Mouse (Mus musculus): ENCODE measurements around the gene Gm13757. TPM values are rescaled to one million over a fixed set of nuclear protein-coding genes. Genes with fewer than 3 reads are reported as not detected.
"Not testable (repeated sequence)": the region's sequence is repeated elsewhere in the genome, so short reads cannot be mapped to it uniquely, and the experiment has no call there.

Gm13757 gene
- polyA plus RNA-seq (2012; rRNA removed): not detected in 2 replicates
- not detected in 2 replicates for polyA plus RNA-seq (2014; fragmentation: Nextera tagmentation; extraction: Ambion mirVana)

GRCm38 (mm10) chr2:88449031-88449430 is at the start of gene Gm13757:
Gene Gm13757, minus strand, starts transcription at chr2:88449131.
- Histone ChIP-seq H3K4me2 (replicated peaks; ENCODE audit: low read depth, low read length, severe bottlenecking) (no peak within 1 kb of the TSS), H3K27ac (replicated peaks; ENCODE audit: low read depth, low read length) (no peak within 1 kb of the TSS), H3K36me3 (ENCODE audit: control insufficient read depth, insufficient read depth, low read length) (no peaks in the 10 kb centered on the region), H3K9ac (ENCODE audit: low read depth, low read length, severe bottlenecking) (no peak within 1 kb of the TSS), H3K27me3 (ENCODE audit: control insufficient read depth, insufficient read depth, low read length) (no peaks in the 10 kb centered on the region), H3K4me1 (ENCODE audit: control insufficient read depth, insufficient read depth, low read length) (no peaks in the 10 kb centered on the region), H3K4me3 (replicated peaks; ENCODE audit: low read length) (no peak within 1 kb of the TSS), H3K9me3 (ENCODE audit: control insufficient read depth, low read length) (no peaks in the 10 kb centered on the region)
- DNase-seq (ENCODE audit: low spot score): no peak
- TF ChIP-seq POLR2A (IDR thresholded peaks at IDR 0.05; ENCODE audit: borderline replicate concordance, extremely low read depth, insufficient read depth, insufficient read length): no peak
- ATAC-seq (ENCODE audit: low FRiP score, low read depth): no peak
- 93% methylated on average over 1 of the region's 1 CpGs for WGBS

- Histone ChIP-seq H3K9ac (ENCODE audit: low read depth, low read length, severe bottlenecking) (no peak within 1 kb of the TSS), H3K4me3 (replicated peaks; ENCODE audit: low read length) (no peak within 1 kb of the TSS), H3K4me2 (replicated peaks; ENCODE audit: low read depth, low read length, severe bottlenecking) (no peak within 1 kb of the TSS), H3K36me3 (ENCODE audit: control insufficient read depth, insufficient read depth, low read length) (no peaks in the 10 kb centered on the region), H3K27ac (replicated peaks; ENCODE audit: low read depth, low read length) (no peak within 1 kb of the TSS), H3K27me3 (ENCODE audit: control insufficient read depth, insufficient read depth, low read length) (no peaks in the 10 kb centered on the region), H3K4me1 (ENCODE audit: control insufficient read depth, insufficient read depth, low read length) (no peaks in the 10 kb centered on the region), H3K9me3 (ENCODE audit: control insufficient read depth, low read length) (no peaks in the 10 kb centered on the region)
- ATAC-seq (ENCODE audit: low FRiP score, low read depth): no peak
- 77% methylated on average over 2 of the region's 2 CpGs for WGBS
- no peak for DNase-seq (ENCODE audit: low spot score)
- TF ChIP-seq POLR2A (IDR thresholded peaks at IDR 0.05; ENCODE audit: borderline replicate concordance, extremely low read depth, insufficient read depth, insufficient read length): no peak
Measured at GRCm38 (mm10) chr2:88493020-88493419, 44.1 kb upstream of the Gm13757 start, which contains the start of gene Olfr1185-ps1. Gene Olfr1185-ps1, plus strand, starts transcription at chr2:88493320.

GRCm38 (mm10) chr2:88483298-88483697 is 34.4 kb upstream of the Gm13757 start, which contains the start of gene Olfr1184:
Gene Olfr1184, plus strand, starts transcription at chr2:88483598.
- no peak for TF ChIP-seq POLR2A (IDR thresholded peaks at IDR 0.05; ENCODE audit: borderline replicate concordance, extremely low read depth, insufficient read depth, insufficient read length)
- Histone ChIP-seq H3K4me1 (ENCODE audit: control insufficient read depth, insufficient read depth, low read length) (no peaks in the 10 kb centered on the region), H3K9ac (ENCODE audit: low read depth, low read length, severe bottlenecking) (no peak within 1 kb of the TSS), H3K27me3 (ENCODE audit: control insufficient read depth, insufficient read depth, low read length) (no peaks in the 10 kb centered on the region), H3K4me3 (replicated peaks; ENCODE audit: low read length) (no peak within 1 kb of the TSS), H3K9me3 (ENCODE audit: control insufficient read depth, low read length) (no peaks in the 10 kb centered on the region), H3K4me2 (replicated peaks; ENCODE audit: low read depth, low read length, severe bottlenecking) (no peak within 1 kb of the TSS), H3K27ac (replicated peaks; ENCODE audit: low read depth, low read length) (no peak within 1 kb of the TSS), H3K36me3 (ENCODE audit: control insufficient read depth, insufficient read depth, low read length) (no peaks in the 10 kb centered on the region)
- 85% methylated on average over 2 of the region's 2 CpGs for WGBS
- DNase-seq (ENCODE audit: low spot score): no peak
- ATAC-seq (ENCODE audit: low FRiP score, low read depth): no peak

DNA sequence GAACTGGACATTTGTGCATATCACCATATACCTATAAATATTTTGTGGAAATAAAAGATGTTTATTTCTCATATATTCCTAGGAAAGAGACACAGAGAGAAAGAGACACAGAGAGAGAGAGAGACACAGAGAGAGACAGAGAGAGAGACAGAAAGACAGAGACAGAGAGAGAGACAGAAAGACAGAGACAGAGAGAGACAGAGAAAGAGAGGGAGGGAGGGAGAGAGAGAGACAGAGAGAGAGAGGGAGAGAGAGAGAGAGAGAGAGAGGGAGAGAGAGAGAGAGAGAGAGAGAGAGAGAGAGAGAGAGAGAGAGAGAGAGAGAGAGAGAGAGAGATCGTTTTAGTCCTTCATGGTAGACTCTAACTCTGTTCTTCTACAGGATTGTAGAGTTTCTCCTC is 5.6 kb upstream of the Gm13757 start, which contains the start of gene Olfr1183:
Gene Olfr1183 (plus strand): TSS at position 301 of the 400 bp plus-strand sequence.
- H3K4me2 ChIP-seq (replicated peaks; ENCODE audit: low read depth, low read length, severe bottlenecking); ATAC-seq (ENCODE audit: low FRiP score, low read depth); H3K9me3 ChIP-seq (ENCODE audit: control insufficient read depth, low read length); H3K9ac ChIP-seq (ENCODE audit: low read depth, low read length, severe bottlenecking); H3K27ac ChIP-seq (replicated peaks; ENCODE audit: low read depth, low read length); H3K4me1 ChIP-seq (ENCODE audit: control insufficient read depth, insufficient read depth, low read length); H3K4me3 ChIP-seq (replicated peaks; ENCODE audit: low read length); H3K27me3 ChIP-seq (ENCODE audit: control insufficient read depth, insufficient read depth, low read length); H3K36me3 ChIP-seq (ENCODE audit: control insufficient read depth, insufficient read depth, low read length); DNase-seq (ENCODE audit: low spot score): not testable (repeated sequence)
- WGBS: 93% methylated on average over 1 of the region's 1 CpGs

DNA sequence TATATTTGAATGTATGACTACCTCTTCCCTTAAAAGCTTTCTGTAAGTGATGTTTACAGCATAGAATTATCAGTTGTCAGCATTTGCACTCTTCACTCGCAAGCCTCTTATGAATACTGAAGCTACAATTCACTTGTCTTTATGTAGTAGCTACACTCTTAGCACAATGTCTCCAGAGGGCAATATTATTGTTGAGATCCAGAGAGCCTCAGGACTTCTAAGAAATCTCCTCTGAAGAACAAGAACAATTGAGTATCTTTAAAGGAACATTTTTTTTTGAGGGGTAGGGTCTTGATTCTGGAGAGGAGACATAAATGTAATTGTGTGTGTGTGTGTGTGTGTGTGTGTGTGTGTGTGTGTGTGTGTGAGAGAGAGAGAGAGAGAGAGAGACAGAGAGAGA is 22.9 kb downstream of the Gm13757 start, which contains the start of gene Olfr1181:
Gene Olfr1181 (minus strand): TSS at position 101 of the 400 bp plus-strand sequence.
- H3K4me3 ChIP-seq (replicated peaks; ENCODE audit: low read length): no peak within 1 kb of the TSS
- H3K4me2 ChIP-seq (replicated peaks; ENCODE audit: low read depth, low read length, severe bottlenecking): no peak within 1 kb of the TSS
- no peak for ATAC-seq (ENCODE audit: low FRiP score, low read depth)
- WGBS: 83% methylated on average over 1 of the region's 1 CpGs
- H3K4me1 ChIP-seq (ENCODE audit: control insufficient read depth, insufficient read depth, low read length): no peaks in the 10 kb centered on the region
- TF ChIP-seq POLR2A (IDR thresholded peaks at IDR 0.05; ENCODE audit: borderline replicate concordance, extremely low read depth, insufficient read depth, insufficient read length): no peak
- H3K27me3 ChIP-seq (ENCODE audit: control insufficient read depth, insufficient read depth, low read length): no peaks in the 10 kb centered on the region
- H3K36me3 ChIP-seq (ENCODE audit: control insufficient read depth, insufficient read depth, low read length): no peaks in the 10 kb centered on the region
- no peak within 1 kb of the TSS for H3K9ac ChIP-seq (ENCODE audit: low read depth, low read length, severe bottlenecking)
- H3K27ac ChIP-seq (replicated peaks; ENCODE audit: low read depth, low read length): no peak within 1 kb of the TSS
- no peaks in the 10 kb centered on the region for H3K9me3 ChIP-seq (ENCODE audit: control insufficient read depth, low read length)
- no peak for DNase-seq (ENCODE audit: low spot score)

GRCm38 (mm10) chr2:88419051-88419450 is 29.9 kb downstream of the Gm13757 start, which contains the start of gene Olfr1180:
Gene Olfr1180, minus strand, starts transcription at chr2:88419151.
- H3K9me3 ChIP-seq (ENCODE audit: control insufficient read depth, low read length): no peaks in the 10 kb centered on the region
- H3K9ac ChIP-seq (ENCODE audit: low read depth, low read length, severe bottlenecking): no peak within 1 kb of the TSS
- H3K27ac ChIP-seq (replicated peaks; ENCODE audit: low read depth, low read length): no peak within 1 kb of the TSS
- H3K36me3 ChIP-seq (ENCODE audit: control insufficient read depth, insufficient read depth, low read length): no peaks in the 10 kb centered on the region
- no peak for ATAC-seq (ENCODE audit: low FRiP score, low read depth)
- no peak within 1 kb of the TSS for H3K4me2 ChIP-seq (replicated peaks; ENCODE audit: low read depth, low read length, severe bottlenecking)
- no peak within 1 kb of the TSS for H3K4me3 ChIP-seq (replicated peaks; ENCODE audit: low read length)
- H3K27me3 ChIP-seq (ENCODE audit: control insufficient read depth, insufficient read depth, low read length): no peaks in the 10 kb centered on the region
- no peaks in the 10 kb centered on the region for H3K4me1 ChIP-seq (ENCODE audit: control insufficient read depth, insufficient read depth, low read length)
- 65% methylated on average over 2 of the region's 2 CpGs for WGBS
- TF ChIP-seq POLR2A (IDR thresholded peaks at IDR 0.05; ENCODE audit: borderline replicate concordance, extremely low read depth, insufficient read depth, insufficient read length): no peak
- DNase-seq (ENCODE audit: low spot score): no peak

Measured in limb, embryonic 14.5 days (tissue).